Mouse (Mus musculus) forebrain, embryonic 11.5 days (tissue): ENCODE measurements at regions not wholly inside any gene's neighbourhood (a gene's known extent, or its start where the extent isn't known, plus 50 kb on each side); places are given as distances from the start of the nearest gene placed in this dataset.

ENCODE experiments used
- ATAC-seq: fragments of 200-750 bp; cut with Nextera tagmentation; replicated peaks from 2 replicates; pipeline ENCODE4 v1.8.0; 2017; ENCODE audit warnings: moderate TSS enrichment; ENCODE audit not compliant: low FRiP score
- DNase-seq: peaks from one replicate; pipeline ENCODE4 v3.0.0-alpha.2; 2017; ENCODE audit warnings: low spot score
- H3K27ac ChIP-seq: fragments of 300-500 bp; sonication (generic); 2 replicates; pipeline ENCODE4 v1.5.1; 2014; ENCODE audit warnings: low read depth, low read length
- H3K27me3 ChIP-seq: fragments of 300-500 bp; sonication (generic); 2 replicates; pipeline ENCODE4 v1.6.1; 2014; ENCODE audit warnings: mild to moderate bottlenecking, low read length, mixed read lengths; ENCODE audit not compliant: control insufficient read depth, insufficient read depth
- H3K36me3 ChIP-seq: fragments of 300-500 bp; sonication (generic); 2 replicates; pipeline ENCODE4 v1.6.1; 2014; ENCODE audit warnings: mild to moderate bottlenecking, low read length, moderate library complexity, mixed read lengths; ENCODE audit not compliant: control insufficient read depth, insufficient read depth
- H3K4me1 ChIP-seq: fragments of 300-500 bp; sonication (generic); replicated peaks from 2 replicates; pipeline ENCODE4 v1.6.1; 2014; ENCODE audit warnings: low read length, mixed read lengths; ENCODE audit not compliant: control insufficient read depth, insufficient read depth
- H3K4me2 ChIP-seq: fragments of 300-500 bp; sonication (generic); 2 replicates; pipeline ENCODE4 v1.6.1; 2014; ENCODE audit warnings: low read depth, mild to moderate bottlenecking, low read length, moderate library complexity, mixed read lengths; ENCODE audit not compliant: severe bottlenecking
- H3K4me3 ChIP-seq: fragments of 300-500 bp; sonication (generic); 2 replicates; pipeline ENCODE4 v1.5.1; 2014; ENCODE audit warnings: low read depth, low read length
- H3K9ac ChIP-seq: fragments of 300-500 bp; sonication (generic); 2 replicates; pipeline ENCODE4 v1.6.1; 2014; ENCODE audit warnings: low read length
- H3K9me3 ChIP-seq: fragments of 300-500 bp; sonication (generic); 2 replicates; pipeline ENCODE4 v1.6.1; 2016; ENCODE audit warnings: low read length, mixed read lengths; ENCODE audit not compliant: control insufficient read depth
- WGBS: fragments of 180-500 bp; shearing (Covaris S2); extraction: QIAGEN DNeasy Blood & Tissue Kit; methylation state at CpG from one replicate; pipeline ENCODE4 v1.1.7; 2014; 5-methylcytosine and 5-hydroxymethylcytosine counted together

- ATAC-seq, result no peak
- 88% methylated on average over 5 of the region's 5 CpGs for WGBS
- Histone ChIP-seq H3K36me3 (no peaks in the 10 kb centered on the region), H3K4me1 (no peaks in the 10 kb centered on the region), H3K27ac (no peak overlapping the region), H3K9me3 (no peaks in the 10 kb centered on the region), H3K4me3 (no peak overlapping the region), H3K4me2 (no peak overlapping the region), H3K9ac (no peak overlapping the region), H3K27me3 (no peaks in the 10 kb centered on the region)
- no peak for DNase-seq
Observed at GRCm38 (mm10) chr13:118441322-118442064, 54.4 kb upstream of the Mrps30 start.
